Mouse (Mus musculus) forebrain, postnatal 0 days (tissue): ENCODE results near the gene Srsf3. TPM values are rescaled to one million over a fixed set of nuclear protein-coding genes. Genes with fewer than 3 reads are reported as not detected.

Source experiments
- ATAC-seq: fragments of 200-750 bp; cut with Nextera tagmentation; 2 replicates; pipeline ENCODE4 v1.8.0; 2017; ENCODE audit warnings: mild to moderate bottlenecking, moderate library complexity
- DNase-seq: peaks from one replicate; pipeline ENCODE4 v3.0.0-alpha.2; 2015
- H3K27ac ChIP-seq: fragments of 300-500 bp; sonication (generic); 2 replicates; pipeline ENCODE4 v1.5.1; 2014; ENCODE audit warnings: low read depth, mild to moderate bottlenecking, antibody characterized with exemption, low read length, moderate library complexity, mixed read lengths
- H3K27me3 ChIP-seq: fragments of 300-500 bp; sonication (generic); 2 replicates; pipeline ENCODE4 v1.6.1; 2014; ENCODE audit warnings: mild to moderate bottlenecking, low read length, mixed read lengths; ENCODE audit not compliant: insufficient read depth
- H3K36me3 ChIP-seq: fragments of 300-500 bp; sonication (generic); 2 replicates; pipeline ENCODE4 v1.6.1; 2014; ENCODE audit warnings: mild to moderate bottlenecking, moderate library complexity; ENCODE audit not compliant: insufficient read depth
- H3K4me1 ChIP-seq: fragments of 300-500 bp; sonication (generic); 2 replicates; pipeline ENCODE4 v1.6.1; 2014; ENCODE audit warnings: antibody characterized with exemption; ENCODE audit not compliant: insufficient read depth
- H3K4me2 ChIP-seq: fragments of 300-500 bp; sonication (generic); 2 replicates; pipeline ENCODE4 v1.6.1; 2014; ENCODE audit warnings: low read depth, mild to moderate bottlenecking, moderate library complexity
- H3K4me3 ChIP-seq: fragments of 300-500 bp; sonication (generic); 2 replicates; pipeline ENCODE4 v1.5.1; 2014; ENCODE audit warnings: low read depth, low read length, mixed read lengths
- H3K9ac ChIP-seq: fragments of 300-500 bp; sonication (generic); 2 replicates; pipeline ENCODE4 v1.6.1; 2014; ENCODE audit warnings: mild to moderate bottlenecking
- H3K9me3 ChIP-seq: fragments of 300-500 bp; sonication (generic); 2 replicates; pipeline ENCODE4 v1.6.1; 2016; ENCODE audit warnings: low read length
- CTCF ChIP-seq: sonication (generic); IDR thresholded peaks from 2 replicates; pipeline ENCODE4 v1.5.1; 2016; ENCODE audit warnings: antibody characterized with exemption, control low read depth, low read depth
- WGBS: fragments of 180-500 bp; shearing (Covaris S2); extraction: QIAGEN DNeasy Blood & Tissue Kit; methylation state at CpG from one replicate; pipeline ENCODE4 v1.1.7; 2014; 5-methylcytosine and 5-hydroxymethylcytosine counted together
- polyA plus RNA-seq: library from polyadenylated mRNA; unstranded; fragments of >200 nt; fragmentation: Nextera tagmentation; extraction: Ambion mirVana; gene quantifications from 2 replicates; pipeline ENCODE4 v1.2.1, GENCODE M21; 2015
- total RNA-seq: library from RNA; depleted of rRNA; stranded (reverse); fragments of >200 nt; gene quantifications from 2 replicates; pipeline ENCODE4 v1.2.3, GENCODE M21; 2014

Srsf3 gene
- total and polyA plus RNA-seq, 2 experiments from 2014 or later, result 287 to 367 TPM

GRCm38 (mm10) chr17:29046863-29047262, 14.4 kb downstream of the Srsf3 start:
- Histone ChIP-seq H3K4me3 (no peak overlapping the region), H3K9ac (no peak overlapping the region), H3K4me2 (no peak overlapping the region), H3K9me3 (no peaks in the 10 kb centered on the region), H3K27me3 (no peaks in the 10 kb centered on the region), H3K27ac (no peak overlapping the region), H3K36me3 (peaks cover 38% of the 10 kb centered on the region), H3K4me1 (no peaks in the 10 kb centered on the region)
- DNase-seq (no peak), ATAC-seq (no peak)
- WGBS, result 90% methylated on average over 3 of the region's 3 CpGs
- no peak for TF ChIP-seq CTCF

- WGBS, result 49% methylated on average over 3 of the region's 3 CpGs
- no peak overlapping the region for H3K4me3 ChIP-seq
- no peak for ATAC-seq
- H3K27me3 ChIP-seq, result no peaks in the 10 kb centered on the region
- H3K36me3 ChIP-seq, result peaks cover 37% of the 10 kb centered on the region
- H3K9me3 ChIP-seq, result no peaks in the 10 kb centered on the region
- TF ChIP-seq CTCF, result peak; percentile 9; the same call in 1 of the 2 replicates
- DNase-seq, result no peak
- no peaks in the 10 kb centered on the region for H3K4me1 ChIP-seq
- no peak overlapping the region for H3K27ac ChIP-seq
- H3K9ac ChIP-seq, result no peak overlapping the region
- no peak overlapping the region for H3K4me2 ChIP-seq
Measured at GRCm38 (mm10) chr17:29047697-29048514, 15.5 kb downstream of the Srsf3 start.

GRCm38 (mm10) chr17:29048748-29049507, 16.5 kb downstream of the Srsf3 start:
- DNase-seq (peak; percentile 91), ATAC-seq (peak; percentile 60)
- Histone ChIP-seq H3K4me2 (no peak overlapping the region), H3K27me3 (no peaks in the 10 kb centered on the region), H3K4me1 (no peaks in the 10 kb centered on the region), H3K36me3 (peaks cover 30% of the 10 kb centered on the region), H3K4me3 (no peak overlapping the region), H3K9ac (no peak overlapping the region), H3K9me3 (no peaks in the 10 kb centered on the region), H3K27ac (peak overlapping the region; percentile 24)
- 20% methylated on average over 13 of the region's 13 CpGs for WGBS
- TF ChIP-seq CTCF, result peak; percentile 88

GRCm38 (mm10) chr17:29049508-29049889, 17.1 kb downstream of the Srsf3 start:
- no peak for ATAC-seq
- WGBS, result 75% methylated on average over 5 of the region's 5 CpGs
- Histone ChIP-seq H3K27me3 (no peaks in the 10 kb centered on the region), H3K4me2 (no peak overlapping the region), H3K4me3 (no peak overlapping the region), H3K36me3 (peaks cover 24% of the 10 kb centered on the region), H3K27ac (no peak overlapping the region), H3K9ac (no peak overlapping the region), H3K9me3 (no peaks in the 10 kb centered on the region), H3K4me1 (no peaks in the 10 kb centered on the region)
- no peak for TF ChIP-seq CTCF
- no peak for DNase-seq

- 94% methylated on average over 7 of the region's 7 CpGs for WGBS
- Histone ChIP-seq H3K4me2 (no peak overlapping the region), H3K4me1 (no peaks in the 10 kb centered on the region), H3K27ac (no peak overlapping the region), H3K4me3 (no peak overlapping the region), H3K27me3 (no peaks in the 10 kb centered on the region), H3K9me3 (no peaks in the 10 kb centered on the region), H3K9ac (no peak overlapping the region), H3K36me3 (peaks cover 20% of the 10 kb centered on the region)
- DNase-seq (no peak), ATAC-seq (no peak)
- TF ChIP-seq CTCF, result no peak
Measured at GRCm38 (mm10) chr17:29049923-29050322, 17.5 kb downstream of the Srsf3 start.

- DNase-seq (no peak), ATAC-seq (peak; percentile 27; the same call in 1 of the 2 replicates)
- Histone ChIP-seq H3K9me3 (no peaks in the 10 kb centered on the region), H3K27me3 (no peaks in the 10 kb centered on the region), H3K27ac (peak overlapping the region; percentile 29; the same call in 1 of the 2 replicates), H3K36me3 (peaks cover 11% of the 10 kb centered on the region), H3K4me1 (no peaks in the 10 kb centered on the region), H3K4me3 (no peak overlapping the region), H3K4me2 (no peak overlapping the region), H3K9ac (no peak overlapping the region)
- 67% methylated on average over 14 of the region's 14 CpGs for WGBS
- no peak for TF ChIP-seq CTCF
Measured at GRCm38 (mm10) chr17:29050791-29051190, 18.4 kb downstream of the Srsf3 start.

GRCm38 (mm10) chr17:29053067-29053466, 20.6 kb downstream of the Srsf3 start:
- Histone ChIP-seq H3K36me3 (no peaks in the 10 kb centered on the region), H3K27me3 (no peaks in the 10 kb centered on the region), H3K27ac (no peak overlapping the region), H3K4me2 (no peak overlapping the region), H3K9ac (no peak overlapping the region), H3K4me1 (no peaks in the 10 kb centered on the region), H3K9me3 (no peaks in the 10 kb centered on the region), H3K4me3 (no peak overlapping the region)
- ATAC-seq (no peak), DNase-seq (no peak)
- no peak for TF ChIP-seq CTCF
- WGBS, result 91% methylated on average over 6 of the region's 6 CpGs
